Mouse (Mus musculus) forebrain, embryonic 14.5 days (tissue): ENCODE data around the gene Heatr6. TPM values are rescaled to one million over a fixed set of nuclear protein-coding genes. Genes with fewer than 3 reads are reported as not detected.

Source experiments
- ATAC-seq: fragments of 200-750 bp; cut with Nextera tagmentation; 2 replicates; pipeline ENCODE4 v1.8.0; 2017; ENCODE audit warnings: mild to moderate bottlenecking, moderate library complexity
- DNase-seq: peaks from one replicate; pipeline ENCODE4 v3.0.0-alpha.2; 2015; ENCODE audit warnings: low spot score
- H3K27ac ChIP-seq: fragments of 300-500 bp; sonication (generic); 2 replicates; pipeline ENCODE4 v1.5.1; 2014; ENCODE audit warnings: low read depth, mild to moderate bottlenecking, control low read depth, low read length, moderate library complexity
- H3K27me3 ChIP-seq: fragments of 300-500 bp; sonication (generic); replicated peaks from 2 replicates; pipeline ENCODE4 v1.6.1; 2014; ENCODE audit warnings: low read length, control low read depth, mixed read lengths; ENCODE audit not compliant: control insufficient read depth, insufficient read depth
- H3K36me3 ChIP-seq: fragments of 300-500 bp; sonication (generic); 2 replicates; pipeline ENCODE4 v1.6.1; 2014; ENCODE audit warnings: low read length, control low read depth; ENCODE audit not compliant: control insufficient read depth, insufficient read depth
- H3K4me1 ChIP-seq: fragments of 300-500 bp; sonication (generic); 2 replicates; pipeline ENCODE4 v1.6.1; 2014; ENCODE audit warnings: antibody characterized with exemption, low read length, control low read depth; ENCODE audit not compliant: control insufficient read depth, insufficient read depth
- H3K4me2 ChIP-seq: fragments of 300-500 bp; sonication (generic); 2 replicates; pipeline ENCODE4 v1.6.1; 2014; ENCODE audit warnings: mild to moderate bottlenecking, control low read depth, low read length
- H3K4me3 ChIP-seq: fragments of 300-500 bp; sonication (generic); 2 replicates; pipeline ENCODE4 v1.5.1; 2014; ENCODE audit warnings: low read depth, low read length, control low read depth
- H3K9ac ChIP-seq: fragments of 300-500 bp; sonication (generic); 2 replicates; pipeline ENCODE4 v1.6.1; 2014; ENCODE audit warnings: mild to moderate bottlenecking, low read length, control low read depth, moderate library complexity
- H3K9me3 ChIP-seq: fragments of 300-500 bp; sonication (generic); replicated peaks from 2 replicates; pipeline ENCODE4 v1.6.1; 2016; ENCODE audit warnings: low read length, control low read depth, mixed read lengths; ENCODE audit not compliant: control insufficient read depth
- WGBS: fragments of 180-500 bp; shearing (Covaris S2); extraction: QIAGEN DNeasy Blood & Tissue Kit; methylation state at CpG from one replicate; pipeline ENCODE4 v1.1.7; 2014; 5-methylcytosine and 5-hydroxymethylcytosine counted together
- polyA plus RNA-seq: library from polyadenylated mRNA; unstranded; fragments of >200 nt; fragmentation: Nextera tagmentation; extraction: Ambion mirVana; gene quantifications from 2 replicates; pipeline ENCODE4 v1.2.1, GENCODE M21; 2014

Gene Heatr6
- polyA plus RNA-seq, 1 experiment from 2014 or later = 27.8 TPM

GRCm38 (mm10) chr11:83789259-83789658 is 35.8 kb downstream of the Heatr6 start:
- ATAC-seq (no peak), DNase-seq (no peak)
- Histone ChIP-seq H3K4me3 (no peak overlapping the region), H3K9ac (no peak overlapping the region), H3K36me3 (peaks cover 3% of the 10 kb centered on the region; the same call in 1 of the 2 replicates), H3K4me2 (no peak overlapping the region), H3K27me3 (no peaks in the 10 kb centered on the region), H3K27ac (no peak overlapping the region), H3K4me1 (no peaks in the 10 kb centered on the region), H3K9me3 (no peaks in the 10 kb centered on the region)
- WGBS = 73% methylated on average over 13 of the region's 13 CpGs

GRCm38 (mm10) chr11:83791133-83791532 is 37.6 kb downstream of the Heatr6 start:
- Histone ChIP-seq H3K9ac (no peak overlapping the region), H3K4me3 (no peak overlapping the region), H3K27me3 (no peaks in the 10 kb centered on the region), H3K9me3 (no peaks in the 10 kb centered on the region), H3K27ac (no peak overlapping the region), H3K36me3 (peaks cover 3% of the 10 kb centered on the region; the same call in 1 of the 2 replicates), H3K4me1 (no peaks in the 10 kb centered on the region; the same call in 1 of the 2 replicates), H3K4me2 (no peak overlapping the region)
- WGBS = 76% methylated on average over 4 of the region's 4 CpGs
- DNase-seq (no peak), ATAC-seq (no peak)

GRCm38 (mm10) chr11:83792316-83792914 is 38.9 kb downstream of the Heatr6 start:
- no peak overlapping the region for H3K4me3 ChIP-seq
- H3K4me1 ChIP-seq = no peaks in the 10 kb centered on the region; the same call in 1 of the 2 replicates
- no peak for ATAC-seq
- no peak for DNase-seq
- H3K27ac ChIP-seq = no peak overlapping the region
- no peak overlapping the region for H3K9ac ChIP-seq
- H3K27me3 ChIP-seq = no peaks in the 10 kb centered on the region
- H3K36me3 ChIP-seq = no peaks in the 10 kb centered on the region
- no peak overlapping the region for H3K4me2 ChIP-seq
- H3K9me3 ChIP-seq = no peaks in the 10 kb centered on the region
- WGBS = 87% methylated on average over 12 of the region's 12 CpGs

- no peaks in the 10 kb centered on the region; the same call in 1 of the 2 replicates for H3K4me1 ChIP-seq
- no peaks in the 10 kb centered on the region for H3K36me3 ChIP-seq
- WGBS = 84% methylated on average over 14 of the region's 14 CpGs
- no peak overlapping the region for H3K9ac ChIP-seq
- no peaks in the 10 kb centered on the region for H3K27me3 ChIP-seq
- H3K27ac ChIP-seq = no peak overlapping the region
- H3K9me3 ChIP-seq = no peaks in the 10 kb centered on the region
- no peak overlapping the region for H3K4me2 ChIP-seq
- no peak for DNase-seq
- ATAC-seq = no peak
- no peak overlapping the region for H3K4me3 ChIP-seq
Observed at GRCm38 (mm10) chr11:83793264-83793663, 39.8 kb downstream of the Heatr6 start.

- Histone ChIP-seq H3K36me3 (no peaks in the 10 kb centered on the region), H3K9ac (no peak overlapping the region), H3K27me3 (no peaks in the 10 kb centered on the region), H3K4me2 (no peak overlapping the region), H3K9me3 (no peaks in the 10 kb centered on the region), H3K4me1 (no peaks in the 10 kb centered on the region; the same call in 1 of the 2 replicates), H3K27ac (no peak overlapping the region), H3K4me3 (no peak overlapping the region)
- peak; percentile 91 for DNase-seq
- WGBS = 28% methylated on average over 6 of the region's 6 CpGs
- peak; percentile 80 for ATAC-seq
Observed at GRCm38 (mm10) chr11:83796112-83796511, 42.6 kb downstream of the Heatr6 start.

- no peak overlapping the region for H3K27ac ChIP-seq
- H3K4me3 ChIP-seq = no peak overlapping the region
- H3K36me3 ChIP-seq = no peaks in the 10 kb centered on the region
- no peaks in the 10 kb centered on the region for H3K9me3 ChIP-seq
- H3K4me1 ChIP-seq = no peaks in the 10 kb centered on the region; the same call in 1 of the 2 replicates
- no peaks in the 10 kb centered on the region for H3K27me3 ChIP-seq
- WGBS = 80% methylated on average over 10 of the region's 10 CpGs
- H3K4me2 ChIP-seq = no peak overlapping the region
- ATAC-seq (no peak), DNase-seq (no peak)
- H3K9ac ChIP-seq = no peak overlapping the region
Observed at GRCm38 (mm10) chr11:83796980-83797608, 43.6 kb downstream of the Heatr6 start.

- 74% methylated on average over 12 of the region's 12 CpGs for WGBS
Observed at GRCm38 (mm10) chr11:83799871-83800430, 46.5 kb downstream of the Heatr6 start.

GRCm38 (mm10) chr11:83802166-83802565 is 48.7 kb downstream of the Heatr6 start:
- H3K9me3 ChIP-seq = no peaks in the 10 kb centered on the region
- ATAC-seq (no peak), DNase-seq (peak; percentile 55)
- no peaks in the 10 kb centered on the region for H3K27me3 ChIP-seq
- H3K4me1 ChIP-seq = no peaks in the 10 kb centered on the region
- no peak overlapping the region for H3K4me3 ChIP-seq
- no peaks in the 10 kb centered on the region for H3K36me3 ChIP-seq
- H3K27ac ChIP-seq = no peak overlapping the region
- no peak overlapping the region for H3K9ac ChIP-seq
- H3K4me2 ChIP-seq = no peak overlapping the region
- WGBS = 70% methylated on average over 8 of the region's 8 CpGs

More at GRCm38 (mm10) chr11:83799871-83800430, 46.5 kb downstream of the Heatr6 start:
- Histone ChIP-seq H3K4me2 (no peak overlapping the region), H3K36me3 (no peaks in the 10 kb centered on the region), H3K9ac (no peak overlapping the region), H3K4me1 (no peaks in the 10 kb centered on the region; the same call in 1 of the 2 replicates), H3K27ac (no peak overlapping the region), H3K4me3 (no peak overlapping the region), H3K9me3 (no peaks in the 10 kb centered on the region), H3K27me3 (no peaks in the 10 kb centered on the region)
- no peak for ATAC-seq
- no peak for DNase-seq

GRCm38 (mm10) chr11:83802581-83802980 is 49.1 kb downstream of the Heatr6 start:
- 91% methylated on average over 4 of the region's 4 CpGs for WGBS
- ATAC-seq = no peak
- H3K9ac ChIP-seq = no peak overlapping the region
- no peak overlapping the region for H3K4me3 ChIP-seq
- H3K9me3 ChIP-seq = no peaks in the 10 kb centered on the region
- no peaks in the 10 kb centered on the region for H3K4me1 ChIP-seq
- no peaks in the 10 kb centered on the region for H3K36me3 ChIP-seq
- no peaks in the 10 kb centered on the region for H3K27me3 ChIP-seq
- no peak for DNase-seq
- no peak overlapping the region for H3K27ac ChIP-seq
- H3K4me2 ChIP-seq = no peak overlapping the region
